23 mouse cellular contexts compared by ENCODE assay signal in the genomic region with DNA sequence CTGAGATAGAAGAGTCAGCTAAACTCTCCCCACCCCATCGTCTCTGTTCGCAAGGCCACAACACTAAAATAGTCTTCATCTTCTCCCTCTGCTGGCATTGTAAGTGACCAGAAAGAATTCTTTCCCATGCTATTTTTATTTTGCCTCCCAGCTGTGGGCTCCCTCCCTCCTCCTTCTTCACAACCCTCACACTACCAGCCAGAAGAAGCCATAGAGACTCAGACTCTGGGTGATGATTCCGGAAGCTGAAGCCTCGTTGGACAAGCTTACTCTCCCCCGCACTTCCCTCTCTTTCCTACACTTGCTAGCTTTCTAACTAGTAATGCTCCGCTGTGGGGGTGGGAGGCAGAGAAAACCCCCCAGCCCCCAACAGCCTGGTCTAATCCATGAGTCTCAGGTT.
A peak's percentile ranks its signal among the peaks of the same experiment; 100 is the strongest.
DNase-seq lines count a peak whose midpoint lies in the region; ATAC-seq and TF ChIP-seq lines count a peak whose summit lies in the region.
"Had no signal": no experiment of that assay in that cellular context is flagged by ENCODE, and none has a peak within 500 bp of the region (broad histone marks: within the 10 kb centered on the region; RNA-seq: fewer than 3 reads in every experiment).

No protein-coding gene starts in this region.

- no peak; the same call in 1 of the 2 replicates for TF ChIP-seq CTCF in left cerebral cortex, adult 2 months (IDR thresholded peaks at IDR 0.05)

- no peaks in the 10 kb centered on the region for H3K9me3 ChIP-seq in heart, embryonic 11.5 days (replicated peaks; ENCODE audit: control insufficient read depth, low read length)
- H3K9me3 ChIP-seq: hindbrain, embryonic 12.5 days; limb, embryonic 15.5 days; midbrain, embryonic 12.5 days; neural tube, embryonic 15.5 days had no signal

- peak; percentile 30 for DNase-seq in gastrocnemius, adult 18-20 months (ENCODE audit: low spot score)
- DNase-seq in gastrocnemius, postnatal 10 days: no peak
- no peak for DNase-seq in heart, postnatal 25 days (ENCODE audit: low spot score)
- no peak for DNase-seq in left cerebral cortex, adult 2 months (ENCODE audit: extremely low spot score in 1 of 2, low spot score in 2 of 2)
- DNase-seq in left cerebral cortex, postnatal 4 days: no peak
- DNase-seq in skeletal muscle tissue, adult 2 months (ENCODE audit: low read depth, low spot score): peak; percentile 6
- DNase-seq in thymus, postnatal 10 days (ENCODE audit: low spot score in 2 of 2): no peak
- DNase-seq: adrenal gland, postnatal 14 days; cerebellum, adult 8-10 months; kidney, adult 11 months; kidney, postnatal 4 days; layer of hippocampus, adult 9-11 months; lung, embryonic 14.5 days; right cerebral cortex, postnatal 14 days; spleen, adult 18-20 months; thymus, postnatal 36 days had no signal

- no peaks in the 10 kb centered on the region for H3K27me3 ChIP-seq in heart, embryonic 11.5 days (ENCODE audit: control insufficient read depth, insufficient read depth, low read length)
- H3K27me3 ChIP-seq: hindbrain, embryonic 12.5 days; limb, embryonic 15.5 days; midbrain, embryonic 12.5 days; neural tube, embryonic 15.5 days had no signal

- H3K9ac ChIP-seq in heart, embryonic 11.5 days (ENCODE audit: low read depth, low read length): no peak overlapping the region
- H3K9ac ChIP-seq: hindbrain, embryonic 12.5 days; limb, embryonic 15.5 days; liver, embryonic 14.5 days; lung, embryonic 14.5 days; midbrain, embryonic 12.5 days; neural tube, embryonic 15.5 days had no signal

- 63% methylated on average over 6 of the region's 6 CpGs for WGBS in heart, embryonic 11.5 days (ENCODE audit: insufficient replicate concordance)

- H3K4me2 ChIP-seq in heart, embryonic 11.5 days: peak overlapping the region; percentile 11; the same call in 1 of the 2 replicates
- H3K4me2 ChIP-seq: hindbrain, embryonic 12.5 days; limb, embryonic 15.5 days; lung, embryonic 14.5 days; midbrain, embryonic 12.5 days; neural tube, embryonic 15.5 days had no signal

- H3K36me3 ChIP-seq in heart, embryonic 11.5 days (ENCODE audit: control insufficient read depth, insufficient read depth, low read length): no peaks in the 10 kb centered on the region
- H3K36me3 ChIP-seq: midbrain, embryonic 12.5 days had no signal

- intact Hi-C loops in heart, postnatal 25 days (cut with DNase I): loop anchor here (5.0 kb wide), 1 partner anchor 101 kb away; the partner anchor contains the start of genes 9030612E09Rik and Sobp
- intact Hi-C loops in left cerebral cortex, adult 2 months (cut with DNase I): loop anchor here (2.0 to 5.0 kb wide), 3 partner anchors 50 to 102 kb away; no protein-coding TSS in a partner anchor
- intact Hi-C loops in left cerebral cortex, postnatal 4 days (cut with DNase I): no loop called here

- no peak overlapping the region for H3K4me3 ChIP-seq in heart, embryonic 11.5 days (ENCODE audit: low read depth, low read length)
- H3K4me3 ChIP-seq in left cerebral cortex, adult 2 months: no peak overlapping the region
- H3K4me3 ChIP-seq: hindbrain, embryonic 12.5 days; limb, embryonic 15.5 days; midbrain, embryonic 12.5 days; neural tube, embryonic 15.5 days had no signal

- H3K27ac ChIP-seq in heart, embryonic 11.5 days (ENCODE audit: low read depth, low read length): no peak overlapping the region
- H3K27ac ChIP-seq in left cerebral cortex, adult 2 months: peak overlapping the region; percentile 16; the same call in 1 of the 2 replicates
- H3K27ac ChIP-seq: hindbrain, embryonic 12.5 days; limb, embryonic 15.5 days; liver, embryonic 14.5 days; midbrain, embryonic 12.5 days; neural tube, embryonic 15.5 days had no signal

- ATAC-seq in heart, embryonic 11.5 days (replicated peaks; ENCODE audit: insufficient number of reproducible peaks, low FRiP score, low TSS enrichment): no peak
- ATAC-seq: forebrain, embryonic 14.5 days had no signal

- H3K4me1 ChIP-seq in heart, embryonic 11.5 days (ENCODE audit: control insufficient read depth, insufficient read depth, low read length): peaks cover 7% of the 10 kb centered on the region

Comparison
In these comparisons a context has a peak if more than half of its experiments do, and no peak if none do; other contexts are left out.
1. DNase-seq: peak in gastrocnemius, adult 18-20 months (single experiment) and skeletal muscle tissue, adult 2 months (single experiment); none in gastrocnemius, postnatal 10 days (single experiment), heart, postnatal 25 days (single experiment), left cerebral cortex, adult 2 months (0 of 2), left cerebral cortex, postnatal 4 days (single experiment) and thymus, postnatal 10 days (0 of 2).